Mouse (Mus musculus) spleen, adult 2 months (tissue): ENCODE measurements around the gene Ccr3. TPM values are rescaled to one million over a fixed set of nuclear protein-coding genes. Genes with fewer than 3 reads are reported as not detected.
"Not testable (repeated sequence)": the region's sequence is repeated elsewhere in the genome, so short reads cannot be mapped to it uniquely, and the experiment has no call there.

Experiments
- DNase-seq, 2 experiments: peaks; one replicate each; pipeline versions ENCODE4 v3.0.0 to v3.0.0-alpha.2; 2012 to 2021; ENCODE audit warnings: low spot score in 2 of 2, low read depth in 1 of 2
- H3K27ac ChIP-seq: fragments of 200-500 bp; 2 replicates; pipeline ENCODE4 v1.5.1; 2012; ENCODE audit warnings: low read length, inconsistent platforms; ENCODE audit not compliant: insufficient read depth
- H3K27me3 ChIP-seq: fragments of 200-500 bp; 2 replicates; pipeline ENCODE4 v1.6.1; 2012; ENCODE audit warnings: mild to moderate bottlenecking, moderate library complexity, low read length, inconsistent platforms; ENCODE audit not compliant: control insufficient read depth, insufficient read depth
- H3K36me3 ChIP-seq: fragments of 200-500 bp; 2 replicates; pipeline ENCODE4 v1.6.1; 2012; ENCODE audit warnings: mild to moderate bottlenecking, low read length, inconsistent platforms; ENCODE audit not compliant: control insufficient read depth, insufficient read depth
- H3K4me1 ChIP-seq: fragments of 200-500 bp; 2 replicates; pipeline ENCODE4 v1.6.1; 2011; ENCODE audit warnings: inconsistent platforms; ENCODE audit not compliant: control insufficient read depth, insufficient read depth, insufficient read length
- H3K4me3 ChIP-seq: fragments of 200-500 bp; 2 replicates; pipeline ENCODE4 v1.5.1; 2011; ENCODE audit warnings: mild to moderate bottlenecking, inconsistent platforms; ENCODE audit not compliant: insufficient read depth, insufficient read length; ENCODE audit errors: extremely low read depth
- CTCF ChIP-seq: fragments of 200-500 bp; IDR thresholded peaks from 2 replicates; pipeline ENCODE4 v1.5.1; 2011; ENCODE audit warnings: mild to moderate bottlenecking, inconsistent platforms; ENCODE audit not compliant: insufficient read depth, insufficient read length, insufficient replicate concordance; ENCODE audit errors: extremely low read depth
- POLR2A ChIP-seq: fragments of 200-500 bp; IDR thresholded peaks from 2 replicates; pipeline ENCODE4 v1.6.1; 2011; ENCODE audit warnings: low read depth, low read length, inconsistent platforms
- WGBS: fragments of 180-500 bp; shearing (Covaris S2); methylation state at CpG from one replicate; pipeline ENCODE4 v1.1.7; 2018; 5-methylcytosine and 5-hydroxymethylcytosine counted together
- polyA plus RNA-seq: library from polyadenylated mRNA; depleted of rRNA; stranded (reverse); fragments of >200 nt; gene quantifications from 2 replicates; pipeline ENCODE4 v1.2.3, GENCODE M21; 2012; rRNA removed

Gene Ccr3
- polyA plus RNA-seq: 4.3 and 6.2 TPM in 2 replicates

DNA sequence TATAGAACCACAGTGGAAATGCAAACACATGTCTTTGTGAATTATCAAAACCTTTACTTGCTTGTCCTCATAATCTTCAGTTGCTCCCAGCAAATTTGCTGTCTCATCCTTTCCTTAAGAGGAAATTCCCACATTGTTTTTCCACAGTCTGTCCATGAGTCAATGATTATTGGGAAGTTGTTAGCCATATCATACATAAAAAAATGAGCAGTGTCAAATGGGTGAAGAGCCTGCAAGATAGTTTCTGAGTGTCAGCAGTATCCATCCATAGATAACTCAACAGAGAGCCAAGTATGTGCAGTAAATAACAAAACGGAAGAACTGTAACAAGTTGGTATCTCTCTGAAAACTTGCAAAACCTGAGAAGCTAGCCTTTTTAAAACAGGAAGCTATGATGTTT lies at the start of gene Ccr3:
Gene Ccr3 (plus strand): TSS at position 301 of the 400 bp plus-strand sequence.
- DNase-seq: no peak
- no peaks in the 10 kb centered on the region for H3K4me1 ChIP-seq
- H3K27me3 ChIP-seq: no peaks in the 10 kb centered on the region
- TF ChIP-seq CTCF (no peak), POLR2A (no peak)
- H3K4me3 ChIP-seq: no peak within 1 kb of the TSS
- WGBS: 97% methylated on average over 1 of the region's 1 CpGs
- no peak within 1 kb of the TSS for H3K27ac ChIP-seq
- H3K36me3 ChIP-seq: no peaks in the 10 kb centered on the region

DNA sequence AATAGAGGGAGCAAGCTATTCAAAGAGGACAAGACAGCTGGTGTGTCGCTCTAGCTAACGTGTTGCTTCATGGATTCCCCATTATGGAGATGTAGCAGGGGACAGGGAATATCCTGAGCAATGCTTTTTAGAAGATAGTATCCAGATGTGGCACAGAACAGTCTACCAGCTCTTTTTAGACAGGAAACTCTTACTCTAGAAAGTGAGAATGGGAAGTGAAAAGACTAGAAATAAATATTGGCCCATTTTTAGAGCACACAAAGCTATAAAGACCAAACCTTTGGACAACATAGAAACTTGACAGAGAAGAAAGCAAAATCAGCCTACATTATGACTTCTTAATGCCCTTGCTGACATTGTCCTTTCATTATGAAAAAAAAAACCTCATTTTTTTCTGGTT lies 46.1 kb upstream of the Ccr3 start:
- TF ChIP-seq POLR2A: no peak
- no peak for TF ChIP-seq CTCF
- Histone ChIP-seq H3K27me3 (no peaks in the 10 kb centered on the region), H3K4me3 (no peak overlapping the region), H3K4me1 (peaks cover 3% of the 10 kb centered on the region), H3K36me3 (no peaks in the 10 kb centered on the region), H3K27ac (no peak overlapping the region)
- 79% methylated on average over 2 of the region's 2 CpGs for WGBS
- no peak for DNase-seq

GRCm38 (mm10) chr9:123976876-123977663 lies 44.7 kb upstream of the Ccr3 start:
- WGBS: 82% methylated on average over 9 of the region's 9 CpGs

DNA sequence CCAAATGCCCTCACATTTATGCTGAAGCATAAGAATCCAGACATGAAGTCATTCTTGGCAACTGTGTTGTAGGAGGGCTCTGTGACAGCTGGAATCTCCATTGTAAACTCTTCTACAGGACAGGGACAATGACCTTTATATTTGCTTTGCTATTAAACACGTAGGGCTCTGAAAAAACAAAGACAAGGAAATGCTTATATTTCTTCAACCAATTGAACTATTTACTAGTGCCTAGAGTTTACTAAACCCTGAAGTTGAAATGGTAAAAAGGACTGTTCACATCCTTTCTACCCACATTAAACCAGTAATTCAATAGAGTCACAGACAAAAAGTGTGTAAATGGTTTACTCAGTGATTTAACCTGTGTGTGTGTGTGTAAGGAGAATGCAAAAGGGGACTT lies 43.5 kb upstream of the Ccr3 start, which contains the start of gene Ccr1l1:
Gene Ccr1l1 (minus strand): TSS at position 101 of the 400 bp plus-strand sequence.
- 82% methylated on average over 1 of the region's 1 CpGs for WGBS
- Histone ChIP-seq H3K4me3 (no peak within 1 kb of the TSS), H3K4me1 (peaks cover 3% of the 10 kb centered on the region), H3K27me3 (no peaks in the 10 kb centered on the region), H3K27ac (no peak within 1 kb of the TSS), H3K36me3 (no peaks in the 10 kb centered on the region)
- DNase-seq: no peak
- TF ChIP-seq POLR2A: no peak
- no peak for TF ChIP-seq CTCF

More at GRCm38 (mm10) chr9:123976876-123977663, 44.7 kb upstream of the Ccr3 start:
- TF ChIP-seq POLR2A (no peak), CTCF (no peak)
- Histone ChIP-seq H3K27ac (no peak overlapping the region; the same call in 1 of the 2 replicates), H3K27me3 (no peaks in the 10 kb centered on the region), H3K4me1 (peaks cover 3% of the 10 kb centered on the region), H3K4me3 (no peak overlapping the region), H3K36me3 (no peaks in the 10 kb centered on the region)
- DNase-seq: no peak

DNA sequence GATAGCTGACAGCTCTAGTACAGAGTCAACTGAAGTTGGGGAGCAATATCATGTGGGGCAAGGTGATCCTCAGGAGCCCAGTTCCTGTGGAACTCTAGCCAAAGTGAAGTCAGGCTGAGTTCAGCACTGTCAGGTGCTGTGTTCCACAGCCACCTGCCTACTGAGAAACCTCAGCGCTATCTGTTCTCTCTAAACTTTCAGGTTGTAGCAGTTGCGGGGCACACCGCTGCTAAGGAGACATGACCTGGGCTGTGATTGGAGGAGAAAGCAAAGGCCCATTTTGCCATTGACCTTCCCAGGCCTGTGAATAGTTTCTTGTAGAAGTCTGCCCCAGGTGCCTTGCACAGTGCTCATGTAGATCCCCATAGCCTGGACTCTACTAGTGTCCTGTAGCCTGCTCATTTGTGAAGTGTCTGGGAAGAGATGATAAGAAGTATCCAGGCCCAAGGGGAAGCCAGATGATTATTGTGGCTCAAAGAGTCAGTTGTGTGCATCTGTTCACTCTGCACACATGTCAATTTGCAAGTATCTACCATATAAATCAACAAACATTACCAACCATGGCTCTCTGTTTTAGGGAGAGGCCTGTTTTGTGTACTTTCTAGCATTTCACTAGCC lies 40.8 kb upstream of the Ccr3 start:
- not testable (repeated sequence) for H3K36me3 ChIP-seq, DNase-seq, H3K27ac ChIP-seq, H3K27me3 ChIP-seq, H3K4me3 ChIP-seq, H3K4me1 ChIP-seq
- WGBS: no CpG with 5 or more reads among the region's 3 CpGs

DNA sequence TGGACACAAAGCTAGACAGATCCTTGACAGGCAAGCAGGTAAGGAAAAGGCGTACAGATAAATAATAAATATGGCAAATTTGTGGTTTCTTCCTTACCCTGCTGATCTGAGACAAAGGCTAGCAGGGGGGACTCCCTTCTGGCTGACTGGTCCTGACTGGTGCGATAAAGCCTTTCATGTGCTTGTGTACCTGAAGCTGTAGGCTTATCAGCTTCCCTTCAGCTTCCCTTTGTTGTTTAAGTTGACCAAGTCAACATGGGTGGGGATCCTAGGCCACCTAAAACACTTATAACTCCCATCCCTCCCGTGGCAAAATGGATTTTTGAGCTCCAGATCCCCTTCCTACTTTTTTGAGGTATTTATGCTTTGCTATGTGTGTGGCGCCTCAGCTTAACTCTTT lies 39.9 kb upstream of the Ccr3 start:
- Histone ChIP-seq H3K4me3 (no peak overlapping the region), H3K27me3 (no peaks in the 10 kb centered on the region), H3K4me1 (peaks cover 4% of the 10 kb centered on the region; the same call in 1 of the 2 replicates), H3K36me3 (no peaks in the 10 kb centered on the region), H3K27ac (no peak overlapping the region)
- TF ChIP-seq CTCF (no peak), POLR2A (no peak)
- 65% methylated on average over 4 of the region's 4 CpGs for whole genome bisulfite sequencing
- no peak for DNase-seq

GRCm38 (mm10) chr9:123982720-123983119 lies 39.1 kb upstream of the Ccr3 start:
- Histone ChIP-seq H3K27ac (no peak overlapping the region), H3K4me3 (no peak overlapping the region), H3K27me3 (no peaks in the 10 kb centered on the region), H3K36me3 (no peaks in the 10 kb centered on the region), H3K4me1 (peaks cover 4% of the 10 kb centered on the region; the same call in 1 of the 2 replicates)
- no peak for DNase-seq
- no peak for TF ChIP-seq POLR2A
- no peak for TF ChIP-seq CTCF
- 71% methylated on average over 1 of the region's 1 CpGs for WGBS
